Mouse (Mus musculus): ENCODE data around the gene Lbr. TPM values are rescaled to one million over a fixed set of nuclear protein-coding genes. Genes with fewer than 3 reads are reported as not detected.

The Lbr gene
- polyA plus RNA-seq, 1 experiment from 2014 or later = 119 TPM

DNA sequence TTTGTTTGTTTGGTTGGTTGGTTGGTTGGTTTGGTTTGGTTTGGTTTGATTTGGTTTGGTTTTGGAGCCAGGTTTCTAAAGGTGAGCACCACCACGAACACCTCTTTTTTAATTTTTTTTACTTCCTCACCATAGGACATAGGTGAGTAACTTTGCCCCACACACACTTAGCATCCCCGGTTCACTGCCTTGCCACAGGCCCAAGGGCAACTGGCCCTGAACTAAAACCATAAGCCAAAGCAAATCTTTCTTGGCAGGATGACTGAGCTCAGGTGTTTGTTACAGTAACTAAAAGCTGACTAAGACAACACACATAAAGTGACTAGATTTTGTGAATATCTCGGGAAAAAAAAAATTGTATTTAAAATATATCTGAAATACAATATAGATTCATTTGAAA lies 4.5 kb upstream of the Lbr start:
- Histone ChIP-seq H3K36me3 (replicated peaks; ENCODE audit: insufficient read depth, low read length) (no peaks in the 10 kb centered on the region), H3K9me3 (ENCODE audit: low read length) (no peaks in the 10 kb centered on the region), H3K4me2 (ENCODE audit: low read depth, low read length) (no peak overlapping the region), H3K4me1 (ENCODE audit: insufficient read depth) (peaks cover 11% of the 10 kb centered on the region), H3K27me3 (ENCODE audit: insufficient read depth, low read length) (no peaks in the 10 kb centered on the region), H3K9ac (replicated peaks) (no peak overlapping the region), H3K27ac (ENCODE audit: low read depth) (no peak overlapping the region), H3K4me3 (ENCODE audit: low read depth, low read length) (no peak overlapping the region)
- no peak for DNase-seq
- WGBS (ENCODE audit: insufficient replicate concordance) = 72% methylated on average over 3 of the region's 3 CpGs
- no peak for TF ChIP-seq EP300 (IDR thresholded peaks at IDR 0.05; ENCODE audit: low read depth)
- no peak for ATAC-seq

DNA sequence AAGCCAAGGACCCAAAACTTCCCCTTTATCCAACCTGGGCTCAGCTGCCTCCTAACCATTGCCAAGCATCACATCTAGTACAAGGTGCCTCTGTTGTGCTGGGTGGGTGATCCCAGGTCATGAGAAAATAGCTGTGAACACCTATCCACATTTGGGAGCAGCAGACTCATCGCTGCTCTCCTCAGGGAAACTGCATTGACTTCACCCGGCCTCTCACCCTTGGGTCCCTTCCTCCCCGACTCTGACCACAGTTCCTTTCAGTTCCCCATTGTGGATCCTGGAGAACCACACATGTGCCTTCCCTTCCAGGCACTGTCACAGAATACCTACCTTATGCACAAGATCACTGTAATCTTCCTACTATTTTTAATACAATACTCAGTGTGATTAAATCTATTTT lies 2.9 kb upstream of the Lbr start:
- Histone ChIP-seq H3K4me1 (ENCODE audit: insufficient read depth) (peaks cover 11% of the 10 kb centered on the region), H3K27me3 (ENCODE audit: insufficient read depth, low read length) (no peaks in the 10 kb centered on the region), H3K9me3 (ENCODE audit: low read length) (no peaks in the 10 kb centered on the region), H3K9ac (replicated peaks) (no peak overlapping the region), H3K4me2 (ENCODE audit: low read depth, low read length) (peak overlapping the region; percentile 33; the same call in 1 of the 2 replicates), H3K4me3 (ENCODE audit: low read depth, low read length) (no peak overlapping the region), H3K27ac (ENCODE audit: low read depth) (no peak overlapping the region), H3K36me3 (replicated peaks; ENCODE audit: insufficient read depth, low read length) (no peaks in the 10 kb centered on the region)
- TF ChIP-seq EP300 (IDR thresholded peaks at IDR 0.05; ENCODE audit: low read depth) (no peak), CTCF (IDR thresholded peaks at IDR 0.05; ENCODE audit: low read depth) (no peak)
- WGBS (ENCODE audit: insufficient replicate concordance) = 32% methylated on average over 3 of the region's 3 CpGs
- DNase-seq (no peak), ATAC-seq (no peak)

DNA sequence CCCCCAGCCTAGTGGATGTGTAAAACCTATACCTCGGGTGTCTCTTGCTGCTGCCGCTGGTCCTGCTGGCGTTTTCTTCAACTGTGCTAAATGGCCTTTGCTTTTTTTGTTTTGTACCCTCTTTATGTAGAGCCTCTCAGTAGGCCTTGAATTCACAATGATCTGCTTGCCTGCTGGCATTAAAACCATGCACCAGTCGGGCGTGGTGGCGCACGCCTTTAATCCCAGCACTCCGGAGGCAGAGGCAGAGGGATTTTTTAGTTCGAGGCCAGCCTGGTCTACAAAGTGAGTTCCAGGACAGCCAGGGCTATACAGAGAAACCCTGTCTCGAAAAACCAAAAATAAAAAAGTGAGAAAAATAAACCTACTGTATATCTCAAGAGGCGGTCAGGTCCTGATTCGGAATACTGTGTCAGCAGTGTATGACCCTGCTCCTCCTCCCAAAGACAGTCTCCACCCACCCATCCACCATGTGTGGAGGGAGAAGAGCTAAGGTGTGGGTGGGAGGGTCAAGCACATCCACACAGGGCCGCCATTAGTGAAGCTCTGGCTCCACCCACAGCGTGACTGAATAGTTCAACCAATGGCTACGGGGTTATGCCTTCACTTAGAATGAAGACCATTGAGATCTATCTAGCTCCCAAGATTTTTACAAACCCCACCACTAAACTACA lies 2.2 kb upstream of the Lbr start:
- Histone ChIP-seq H3K4me1 (ENCODE audit: insufficient read depth) (peaks cover 14% of the 10 kb centered on the region), H3K27me3 (ENCODE audit: insufficient read depth, low read length) (no peaks in the 10 kb centered on the region), H3K36me3 (replicated peaks; ENCODE audit: insufficient read depth, low read length) (no peaks in the 10 kb centered on the region), H3K27ac (ENCODE audit: low read depth) (no peak overlapping the region), H3K4me2 (ENCODE audit: low read depth, low read length) (no peak overlapping the region), H3K9me3 (ENCODE audit: low read length) (no peaks in the 10 kb centered on the region), H3K9ac (replicated peaks) (no peak overlapping the region), H3K4me3 (ENCODE audit: low read depth, low read length) (no peak overlapping the region)
- ATAC-seq (no peak), DNase-seq (no peak)
- TF ChIP-seq CTCF (IDR thresholded peaks at IDR 0.05; ENCODE audit: low read depth) (no peak), EP300 (IDR thresholded peaks at IDR 0.05; ENCODE audit: low read depth) (no peak)
- 83% methylated on average over 15 of the region's 15 CpGs for WGBS (ENCODE audit: insufficient replicate concordance)

DNA sequence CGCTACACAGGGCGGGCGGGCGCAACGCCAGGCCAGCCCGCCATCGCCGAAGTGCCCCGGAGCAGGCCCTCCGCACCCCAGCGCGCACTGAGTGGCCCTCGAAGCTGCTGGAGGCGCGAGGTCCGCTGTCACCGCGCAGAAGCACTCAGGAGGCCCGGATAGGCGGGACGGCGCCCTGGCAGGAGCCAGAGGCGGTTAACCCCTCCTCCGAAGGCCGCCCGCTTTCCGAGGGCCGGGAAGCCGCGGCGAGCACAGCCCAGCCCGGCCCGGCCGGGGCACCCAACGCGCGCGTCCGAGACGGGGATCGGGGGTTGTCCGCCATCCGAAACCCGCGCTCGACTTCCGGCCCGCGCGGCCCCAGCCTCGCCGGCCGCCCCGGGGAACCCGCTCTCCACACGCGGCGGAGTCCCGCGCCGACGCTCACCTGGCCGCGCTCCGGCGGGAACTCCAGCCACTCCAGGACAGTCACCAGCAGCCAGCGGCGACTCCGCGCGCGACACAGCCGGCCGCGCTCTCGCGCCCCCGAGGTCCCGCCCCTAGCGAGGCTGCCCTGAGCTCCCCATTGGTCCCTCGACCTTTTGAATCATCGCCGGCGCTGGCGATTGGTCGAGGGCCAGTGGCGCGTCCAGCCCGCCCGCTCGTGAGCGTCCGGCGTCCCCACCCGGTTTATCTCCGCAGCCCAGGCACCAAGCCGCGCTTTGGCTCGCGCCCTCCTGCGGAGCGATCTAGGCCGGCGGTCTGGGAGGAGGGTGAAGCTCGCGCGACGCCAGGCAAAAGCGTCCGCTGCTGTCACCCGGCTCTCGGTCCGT lies 778 bp downstream of the Lbr start:
- Histone ChIP-seq H3K9ac (replicated peaks) (peak overlapping the region; percentile 97), H3K4me3 (ENCODE audit: low read depth, low read length) (peak overlapping the region; percentile 85), H3K27ac (ENCODE audit: low read depth) (peak overlapping the region; percentile 99), H3K4me2 (ENCODE audit: low read depth, low read length) (peak overlapping the region; percentile 92), H3K4me1 (ENCODE audit: insufficient read depth) (peaks cover 31% of the 10 kb centered on the region), H3K36me3 (replicated peaks; ENCODE audit: insufficient read depth, low read length) (peaks cover 17% of the 10 kb centered on the region), H3K9me3 (ENCODE audit: low read length) (no peaks in the 10 kb centered on the region), H3K27me3 (ENCODE audit: insufficient read depth, low read length) (no peaks in the 10 kb centered on the region)
- under 1% methylated on average over 102 of the region's 113 CpGs for WGBS (ENCODE audit: insufficient replicate concordance)
- peak; percentile 66 for TF ChIP-seq CTCF (IDR thresholded peaks at IDR 0.05; ENCODE audit: low read depth)
- no peak for TF ChIP-seq EP300 (IDR thresholded peaks at IDR 0.05; ENCODE audit: low read depth)
- ATAC-seq = peak; percentile 97
- peak; percentile 97 for DNase-seq

DNA sequence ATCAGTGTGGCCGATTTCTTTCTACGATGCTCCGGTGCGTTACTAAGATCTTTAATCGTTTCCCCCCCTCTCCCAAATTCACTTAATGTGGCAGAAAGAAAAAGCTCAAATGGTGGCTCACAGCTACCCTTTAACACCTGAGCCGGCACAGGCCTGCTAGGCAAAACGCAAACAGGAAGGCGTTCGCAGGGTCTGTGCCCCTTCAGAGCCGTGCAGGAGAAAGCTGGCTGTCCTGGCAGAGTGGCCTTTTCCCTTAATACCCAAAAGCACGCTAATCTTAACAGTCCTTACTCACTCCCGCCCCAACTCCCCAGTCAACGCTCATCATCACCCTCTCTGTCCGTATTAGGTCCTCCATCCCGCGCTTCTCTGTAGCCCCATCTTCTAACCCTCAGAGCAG lies 1.4 kb downstream of the Lbr start:
- DNase-seq (no peak), ATAC-seq (no peak)
- Histone ChIP-seq H3K4me1 (ENCODE audit: insufficient read depth) (peaks cover 31% of the 10 kb centered on the region), H3K27me3 (ENCODE audit: insufficient read depth, low read length) (no peaks in the 10 kb centered on the region), H3K4me2 (ENCODE audit: low read depth, low read length) (peak overlapping the region; percentile 92), H3K9me3 (ENCODE audit: low read length) (no peaks in the 10 kb centered on the region), H3K36me3 (replicated peaks; ENCODE audit: insufficient read depth, low read length) (peaks cover 24% of the 10 kb centered on the region), H3K9ac (replicated peaks) (peak overlapping the region; percentile 97), H3K27ac (ENCODE audit: low read depth) (peak overlapping the region; percentile 99), H3K4me3 (ENCODE audit: low read depth, low read length) (peak overlapping the region; percentile 85)
- TF ChIP-seq CTCF (IDR thresholded peaks at IDR 0.05; ENCODE audit: low read depth) (no peak), EP300 (IDR thresholded peaks at IDR 0.05; ENCODE audit: low read depth) (no peak)
- under 1% methylated on average over 16 of the region's 16 CpGs for WGBS (ENCODE audit: insufficient replicate concordance)

DNA sequence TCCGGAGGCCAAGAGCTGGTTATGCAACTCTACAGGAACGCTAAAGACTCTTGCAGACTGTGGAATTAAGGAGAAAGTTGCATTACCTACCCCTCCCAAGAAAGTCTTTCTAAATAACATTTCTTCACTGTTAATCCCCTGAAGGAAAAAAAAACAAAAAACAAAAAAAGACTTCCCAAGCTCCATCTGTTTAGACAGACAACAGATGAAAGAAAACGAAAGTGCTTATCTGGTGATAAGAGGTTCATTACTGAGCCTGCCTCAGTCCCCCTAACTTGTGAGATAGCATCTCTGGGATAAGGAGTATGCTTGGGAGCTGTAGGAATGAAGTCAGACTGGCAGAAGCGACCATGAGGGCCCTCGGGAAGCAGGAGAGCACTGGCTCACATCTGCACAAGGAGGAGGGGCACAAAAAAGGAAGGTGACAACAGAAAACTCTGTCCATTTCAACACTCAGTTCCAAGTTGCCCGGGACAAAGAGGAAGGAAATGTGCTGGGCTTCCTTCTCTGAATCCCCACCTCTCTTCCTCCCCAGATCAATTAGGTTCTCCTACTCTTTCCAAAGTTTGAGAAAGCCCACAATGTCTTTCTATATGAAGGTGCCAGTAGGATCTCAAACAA lies 3.0 kb downstream of the Lbr start:
- DNase-seq (no peak), ATAC-seq (no peak)
- no peaks in the 10 kb centered on the region for H3K9me3 ChIP-seq (ENCODE audit: low read length)
- peaks cover 36% of the 10 kb centered on the region for H3K36me3 ChIP-seq (replicated peaks; ENCODE audit: insufficient read depth, low read length)
- peak overlapping the region; percentile 85 for H3K4me3 ChIP-seq (ENCODE audit: low read depth, low read length)
- H3K4me1 ChIP-seq (ENCODE audit: insufficient read depth) = peaks cover 28% of the 10 kb centered on the region
- WGBS (ENCODE audit: insufficient replicate concordance) = 9% methylated on average over 6 of the region's 6 CpGs
- H3K27me3 ChIP-seq (ENCODE audit: insufficient read depth, low read length) = no peaks in the 10 kb centered on the region
- peak overlapping the region; percentile 51 for H3K9ac ChIP-seq (replicated peaks)
- H3K27ac ChIP-seq (ENCODE audit: low read depth) = peak overlapping the region; percentile 35; the same call in 1 of the 2 replicates
- peak overlapping the region; percentile 92 for H3K4me2 ChIP-seq (ENCODE audit: low read depth, low read length)
- TF ChIP-seq EP300 (IDR thresholded peaks at IDR 0.05; ENCODE audit: low read depth) (no peak), CTCF (IDR thresholded peaks at IDR 0.05; ENCODE audit: low read depth) (no peak)
